ENCODE assay signal across 8 mouse cellular contexts in genomic region chr2:132903498-132903897, GRCm38 (mm10). TPM values are rescaled to one million over a fixed set of nuclear protein-coding genes. Genes with fewer than 3 reads are reported as not detected.
DNase-seq lines count a peak whose midpoint lies in the region; ATAC-seq and TF ChIP-seq lines count a peak whose summit lies in the region.

No protein-coding gene starts in this region.

- ATAC-seq in forebrain, embryonic 16.5 days = peak; percentile 62; the same call in 1 of the 2 replicates
- no peak for ATAC-seq in midbrain, postnatal 0 days (ENCODE audit: low FRiP score)

- no peak overlapping the region for H3K4me2 ChIP-seq in forebrain, embryonic 16.5 days (ENCODE audit: low read length)
- H3K4me2 ChIP-seq in midbrain, postnatal 0 days (ENCODE audit: low read depth, low read length, poor library complexity, severe bottlenecking) = no peak overlapping the region

- H3K36me3 ChIP-seq in MEL (ENCODE audit: control insufficient read depth in 1 of 2, insufficient read depth in 2 of 2, low read length in 2 of 2) = no peaks in the 10 kb centered on the region
- no peaks in the 10 kb centered on the region for H3K36me3 ChIP-seq in forebrain, embryonic 16.5 days (ENCODE audit: control insufficient read depth, insufficient read depth)
- H3K36me3 ChIP-seq in limb, embryonic 10.5 days = no peaks in the 10 kb centered on the region
- H3K36me3 ChIP-seq in midbrain, postnatal 0 days (ENCODE audit: insufficient read depth, low read length) = no peaks in the 10 kb centered on the region

- no peak overlapping the region for H3K27ac ChIP-seq in MEL (ENCODE audit: control insufficient read depth, low read depth, low read length)
- no peak overlapping the region for H3K27ac ChIP-seq in cerebellum, adult 2 months (ENCODE audit: insufficient read depth, low read length)
- H3K27ac ChIP-seq in forebrain, embryonic 16.5 days (ENCODE audit: low read length) = no peak overlapping the region
- no peak overlapping the region for H3K27ac ChIP-seq in limb, embryonic 10.5 days
- H3K27ac ChIP-seq in midbrain, postnatal 0 days (ENCODE audit: low read depth, low read length) = no peak overlapping the region

- TF ChIP-seq RAD21 in MEL (IDR thresholded peaks at IDR 0.05; ENCODE audit: low read depth, low read length) = peak; percentile 80

- TF ChIP-seq CTCF in MEL (IDR thresholded peaks at IDR 0.05 in 2 of 3, conservative IDR thresholded peaks at IDR 0.05 in 1 of 3; ENCODE audit: control insufficient read depth in 1 of 3, insufficient read depth in 1 of 3, low read depth in 2 of 3, low read length in 3 of 3, poor library complexity in 1 of 3, severe bottlenecking in 1 of 3) = peak in 2 of 3 experiments; percentile 66 to 72; a peak in 4 of 6 replicates
- peak; percentile 55; the same call in 1 of the 2 replicates for TF ChIP-seq CTCF in cerebellum, adult 2 months (IDR thresholded peaks at IDR 0.05; ENCODE audit: borderline replicate concordance, insufficient read depth, low read depth, low read length)
- peak; percentile 71 for TF ChIP-seq CTCF in midbrain, postnatal 0 days (IDR thresholded peaks at IDR 0.05)

- H3K4me1 ChIP-seq in MEL (ENCODE audit: control insufficient read depth in 1 of 2, insufficient read depth in 2 of 2, low read length in 2 of 2) = no peaks in the 10 kb centered on the region
- H3K4me1 ChIP-seq in cerebellum, adult 2 months (ENCODE audit: control insufficient read depth, insufficient read depth, low read length) = no peaks in the 10 kb centered on the region
- no peaks in the 10 kb centered on the region for H3K4me1 ChIP-seq in forebrain, embryonic 16.5 days (replicated peaks; ENCODE audit: control insufficient read depth, insufficient read depth, low read length)
- no peaks in the 10 kb centered on the region for H3K4me1 ChIP-seq in limb, embryonic 10.5 days
- no peaks in the 10 kb centered on the region for H3K4me1 ChIP-seq in midbrain, postnatal 0 days (ENCODE audit: insufficient read depth, low read length)

- DNase-seq in A20 (ENCODE audit: low read depth, low spot score) (peak; percentile 53), MEL (ENCODE audit: low read depth, low spot score) (peak; percentile 61)
- DNase-seq in cerebellum, adult 2 months = peak; percentile 42 to 55
- DNase-seq in kidney, adult 18-20 months = peak; percentile 31
- DNase-seq in limb, embryonic 10.5 days (ENCODE audit: low spot score) = peak; percentile 31
- peak; percentile 77 for DNase-seq in midbrain, postnatal 0 days (ENCODE audit: low spot score)
- DNase-seq in thymus, postnatal 4 days = peak; percentile 32

- H3K9me3 ChIP-seq in MEL (replicated peaks; ENCODE audit: insufficient read depth, low read length) = no peaks in the 10 kb centered on the region
- no peaks in the 10 kb centered on the region for H3K9me3 ChIP-seq in forebrain, embryonic 16.5 days (ENCODE audit: control insufficient read depth, low read length)
- no peaks in the 10 kb centered on the region for H3K9me3 ChIP-seq in limb, embryonic 10.5 days (replicated peaks)
- H3K9me3 ChIP-seq in midbrain, postnatal 0 days (ENCODE audit: low read length) = no peaks in the 10 kb centered on the region

- no peaks in the 10 kb centered on the region; a peak in 1 of 4 replicates for H3K27me3 ChIP-seq in MEL (ENCODE audit: control insufficient read depth in 1 of 2, insufficient read depth in 2 of 2, low read length in 2 of 2)
- no peaks in the 10 kb centered on the region; the same call in 1 of the 2 replicates for H3K27me3 ChIP-seq in cerebellum, adult 2 months (ENCODE audit: control insufficient read depth, insufficient read depth, low read length)
- H3K27me3 ChIP-seq in forebrain, embryonic 16.5 days (replicated peaks; ENCODE audit: control insufficient read depth, insufficient read depth, low read length) = no peaks in the 10 kb centered on the region
- H3K27me3 ChIP-seq in limb, embryonic 10.5 days (ENCODE audit: low read depth, poor library complexity, severe bottlenecking) = no peaks in the 10 kb centered on the region
- no peaks in the 10 kb centered on the region for H3K27me3 ChIP-seq in midbrain, postnatal 0 days (ENCODE audit: insufficient read depth, low read length)

- 37% methylated on average over 3 of the region's 3 CpGs for WGBS in cerebellum, adult 2 months
- 36% methylated on average over 3 of the region's 3 CpGs for WGBS in forebrain, embryonic 16.5 days
- 37% methylated on average over 3 of the region's 3 CpGs for WGBS in limb, embryonic 10.5 days
- WGBS in midbrain, postnatal 0 days = 39% methylated on average over 3 of the region's 3 CpGs

- no peak for TF ChIP-seq POLR2A in MEL (IDR thresholded peaks at IDR 0.05; ENCODE audit: control insufficient read depth in 1 of 2, insufficient read depth in 1 of 2, low read depth in 1 of 2, low read length in 2 of 2, poor library complexity in 1 of 2)
- TF ChIP-seq POLR2A in cerebellum, adult 2 months (IDR thresholded peaks at IDR 0.05; ENCODE audit: borderline replicate concordance, insufficient read depth, low read length) = no peak

- no peaks in the 10 kb centered on the region for H3K79me2 ChIP-seq in MEL (ENCODE audit: control insufficient read depth, insufficient read depth, low read length, poor library complexity)

- H3K9ac ChIP-seq in MEL (ENCODE audit: control insufficient read depth, low read depth, low read length, poor library complexity, severe bottlenecking) = no peak overlapping the region
- no peak overlapping the region for H3K9ac ChIP-seq in forebrain, embryonic 16.5 days (replicated peaks; ENCODE audit: low read depth, low read length)
- no peak overlapping the region for H3K9ac ChIP-seq in midbrain, postnatal 0 days (replicated peaks; ENCODE audit: low read length, poor library complexity, severe bottlenecking)

- H3K4me3 ChIP-seq in MEL (ENCODE audit: control insufficient read depth in 1 of 2, insufficient read depth in 1 of 2, low read depth in 2 of 2, low read length in 2 of 2) = no peak overlapping the region
- no peak overlapping the region for H3K4me3 ChIP-seq in cerebellum, adult 2 months (replicated peaks; ENCODE audit: insufficient read depth, low read depth, low read length)
- no peak overlapping the region for H3K4me3 ChIP-seq in forebrain, embryonic 16.5 days (replicated peaks; ENCODE audit: low read length)
- no peak overlapping the region for H3K4me3 ChIP-seq in limb, embryonic 10.5 days
- H3K4me3 ChIP-seq in midbrain, postnatal 0 days (ENCODE audit: low read depth, low read length) = no peak overlapping the region

- TF ChIP-seq EP300 in MEL (IDR thresholded peaks at IDR 0.05; ENCODE audit: low read depth in 1 of 2, low read length in 2 of 2) = no peak

TF ChIP-seq in MEL, 35 proteins besides CTCF, POLR2A, EP300 and RAD21:
- no peak for TF ChIP-seq MXI1 (IDR thresholded peaks at IDR 0.05; ENCODE audit: low read depth, low read length)
- no peak for TF ChIP-seq ELF1 (IDR thresholded peaks at IDR 0.05; ENCODE audit: low read depth, low read length)
- no peak for TF ChIP-seq MAZ (IDR thresholded peaks at IDR 0.05; ENCODE audit: low read depth, low read length)
- TF ChIP-seq TBP (IDR thresholded peaks at IDR 0.05; ENCODE audit: low read depth, low read length) = no peak
- no peak for TF ChIP-seq JUND (IDR thresholded peaks at IDR 0.05; ENCODE audit: low read depth, low read length)
- TF ChIP-seq POLR2AphosphoS2 (IDR thresholded peaks at IDR 0.05; ENCODE audit: low read length) = no peak
- peak; percentile 60 for TF ChIP-seq SMC3 (IDR thresholded peaks at IDR 0.05; ENCODE audit: low read depth, low read length)
- TF ChIP-seq ZC3H11A (IDR thresholded peaks at IDR 0.05; ENCODE audit: low read depth, low read length) = peak; percentile 48
- TF ChIP-seq MYC (IDR thresholded peaks at IDR 0.05; ENCODE audit: low read depth, low read length) = no peak
- TF ChIP-seq USF1 (IDR thresholded peaks at IDR 0.05; ENCODE audit: low read depth, low read length) = no peak
- TF ChIP-seq MYB (IDR thresholded peaks at IDR 0.05; ENCODE audit: low read depth, low read length) = no peak
- no peak for TF ChIP-seq NRF1 (IDR thresholded peaks at IDR 0.05; ENCODE audit: insufficient read depth, low read depth, low read length, poor library complexity, severe bottlenecking)
- TF ChIP-seq E2F4 (IDR thresholded peaks at IDR 0.05; ENCODE audit: borderline replicate concordance, low read depth, low read length) = no peak
- no peak for TF ChIP-seq CHD1 (IDR thresholded peaks at IDR 0.05; ENCODE audit: low read depth, low read length)

RNA-seq across cellular contexts. Expression of gene Lrrn4, which starts 22.8 kb away (rescaled TPM):
- not detected in 2 replicates for total RNA-seq in MEL (2012; rRNA removed)
- not detected for polyA plus RNA-seq in MEL (2012; ENCODE audit: insufficient read depth in 1 of 2, insufficient read length in 2 of 2, low read depth in 1 of 2, low replicate concordance in 2 of 2, missing spikeins in 1 of 2)
- 0.14 and 0.23 TPM in 2 replicates for polyA plus RNA-seq in cerebellum, adult 2 months (2012; rRNA removed)
- 0.22 and 0.25 TPM in 2 replicates for polyA plus RNA-seq in forebrain, embryonic 16.5 days (2015; fragmentation: Nextera tagmentation; extraction: Ambion mirVana)
- 1.1 and 2.4 TPM in 2 replicates for polyA plus RNA-seq in limb, embryonic 10.5 days (2016; fragmentation: Nextera tagmentation; extraction: Ambion mirVana)
- total RNA-seq in midbrain, postnatal 0 days (2014; rRNA removed) = 1.3 TPM in 2 replicates
- polyA plus RNA-seq in midbrain, postnatal 0 days (2015; fragmentation: Nextera tagmentation; extraction: Ambion mirVana) = 0.70 and 0.85 TPM in 2 replicates

RNA-seq across cellular contexts. Expression of gene Fermt1, which starts 42.2 kb away (rescaled TPM):
- total RNA-seq in MEL (2012; rRNA removed) = not detected in 2 replicates
- not detected for polyA plus RNA-seq in MEL (2012; ENCODE audit: insufficient read depth in 1 of 2, insufficient read length in 2 of 2, low read depth in 1 of 2, low replicate concordance in 2 of 2, missing spikeins in 1 of 2)
- polyA plus RNA-seq in cerebellum, adult 2 months (2012; rRNA removed) = not detected in 2 replicates
- not detected in 2 replicates for polyA plus RNA-seq in forebrain, embryonic 16.5 days (2015; fragmentation: Nextera tagmentation; extraction: Ambion mirVana)
- polyA plus RNA-seq in limb, embryonic 10.5 days (2016; fragmentation: Nextera tagmentation; extraction: Ambion mirVana) = 12.1 and 17.3 TPM in 2 replicates
- 0.09 and 0.22 TPM in 2 replicates for total RNA-seq in midbrain, postnatal 0 days (2014; rRNA removed)
- polyA plus RNA-seq in midbrain, postnatal 0 days (2015; fragmentation: Nextera tagmentation; extraction: Ambion mirVana) = not detected in 2 replicates

RNA-seq across cellular contexts. Expression of gene Crls1, which starts 57.0 kb away (rescaled TPM):
- 46.2 and 48.4 TPM in 2 replicates for total RNA-seq in MEL (2012; rRNA removed)
- polyA plus RNA-seq in MEL (2012; ENCODE audit: insufficient read depth in 1 of 2, insufficient read length in 2 of 2, low read depth in 1 of 2, low replicate concordance in 2 of 2, missing spikeins in 1 of 2) = 100 to 1,000 TPM in 1 of 2 experiments, 10 to 100 TPM in 1; 51.8 to 194 TPM
- polyA plus RNA-seq in cerebellum, adult 2 months (2012; rRNA removed) = 24.4 and 26.0 TPM in 2 replicates
- polyA plus RNA-seq in forebrain, embryonic 16.5 days (2015; fragmentation: Nextera tagmentation; extraction: Ambion mirVana) = 7.2 and 9.2 TPM in 2 replicates
- polyA plus RNA-seq in limb, embryonic 10.5 days (2016; fragmentation: Nextera tagmentation; extraction: Ambion mirVana) = 17.0 and 17.4 TPM in 2 replicates
- total RNA-seq in midbrain, postnatal 0 days (2014; rRNA removed) = 36.0 and 53.9 TPM in 2 replicates
- polyA plus RNA-seq in midbrain, postnatal 0 days (2015; fragmentation: Nextera tagmentation; extraction: Ambion mirVana) = 18.3 and 19.7 TPM in 2 replicates

Comparison
In these comparisons a context has a peak if more than half of its experiments do, and no peak if none do; other contexts are left out.
1. RNA of gene Fermt1, which starts 42.2 kb away (polyA plus RNA-seq): 12.1 to 17.3 TPM in limb, embryonic 10.5 days; not detected in cerebellum, adult 2 months, not detected in forebrain, embryonic 16.5 days, not detected in MEL and not detected in midbrain, postnatal 0 days; every median in the first group is over 10 times any median in the second.
2. Peak in every context shown above with its lines, with median percentiles within 50 percentile points of each other: DNase-seq and CTCF ChIP-seq.